Mouse (Mus musculus) forebrain, postnatal 0 days (tissue): Measurements from ENCODE around the gene Tdo2. TPM values are rescaled to one million over a fixed set of nuclear protein-coding genes. Genes with fewer than 3 reads are reported as not detected.
A peak's percentile ranks its signal among the peaks of the same experiment; 100 is the strongest.

Experiments
- ATAC-seq: fragments of 200-750 bp; cut with Nextera tagmentation; 2 replicates; pipeline ENCODE4 v1.8.0; 2017; ENCODE audit warnings: mild to moderate bottlenecking, moderate library complexity
- DNase-seq: peaks from one replicate; pipeline ENCODE4 v3.0.0-alpha.2; 2015
- H3K27ac ChIP-seq: fragments of 300-500 bp; sonication (generic); 2 replicates; pipeline ENCODE4 v1.5.1; 2014; ENCODE audit warnings: low read depth, mild to moderate bottlenecking, antibody characterized with exemption, low read length, moderate library complexity, mixed read lengths
- H3K27me3 ChIP-seq: fragments of 300-500 bp; sonication (generic); 2 replicates; pipeline ENCODE4 v1.6.1; 2014; ENCODE audit warnings: mild to moderate bottlenecking, low read length, mixed read lengths; ENCODE audit not compliant: insufficient read depth
- H3K36me3 ChIP-seq: fragments of 300-500 bp; sonication (generic); 2 replicates; pipeline ENCODE4 v1.6.1; 2014; ENCODE audit warnings: mild to moderate bottlenecking, moderate library complexity; ENCODE audit not compliant: insufficient read depth
- H3K4me1 ChIP-seq: fragments of 300-500 bp; sonication (generic); 2 replicates; pipeline ENCODE4 v1.6.1; 2014; ENCODE audit warnings: antibody characterized with exemption; ENCODE audit not compliant: insufficient read depth
- H3K4me2 ChIP-seq: fragments of 300-500 bp; sonication (generic); 2 replicates; pipeline ENCODE4 v1.6.1; 2014; ENCODE audit warnings: low read depth, mild to moderate bottlenecking, moderate library complexity
- H3K4me3 ChIP-seq: fragments of 300-500 bp; sonication (generic); 2 replicates; pipeline ENCODE4 v1.5.1; 2014; ENCODE audit warnings: low read depth, low read length, mixed read lengths
- H3K9ac ChIP-seq: fragments of 300-500 bp; sonication (generic); 2 replicates; pipeline ENCODE4 v1.6.1; 2014; ENCODE audit warnings: mild to moderate bottlenecking
- H3K9me3 ChIP-seq: fragments of 300-500 bp; sonication (generic); 2 replicates; pipeline ENCODE4 v1.6.1; 2016; ENCODE audit warnings: low read length
- CTCF ChIP-seq: sonication (generic); IDR thresholded peaks from 2 replicates; pipeline ENCODE4 v1.5.1; 2016; ENCODE audit warnings: antibody characterized with exemption, control low read depth, low read depth
- WGBS: fragments of 180-500 bp; shearing (Covaris S2); extraction: QIAGEN DNeasy Blood & Tissue Kit; methylation state at CpG from one replicate; pipeline ENCODE4 v1.1.7; 2014; 5-methylcytosine and 5-hydroxymethylcytosine counted together
- polyA plus RNA-seq: library from polyadenylated mRNA; unstranded; fragments of >200 nt; fragmentation: Nextera tagmentation; extraction: Ambion mirVana; gene quantifications from 2 replicates; pipeline ENCODE4 v1.2.1, GENCODE M21; 2015
- total RNA-seq: library from RNA; depleted of rRNA; stranded (reverse); fragments of >200 nt; gene quantifications from 2 replicates; pipeline ENCODE4 v1.2.3, GENCODE M21; 2014

The Tdo2 gene
- total and polyA plus RNA-seq, 2 experiments from 2014 or later: 0.14 to 1.6 TPM

- TF ChIP-seq CTCF: no peak
- H3K4me1 ChIP-seq: no peaks in the 10 kb centered on the region
- H3K4me3 ChIP-seq: no peak overlapping the region
- no peak overlapping the region for H3K4me2 ChIP-seq
- H3K9me3 ChIP-seq: no peaks in the 10 kb centered on the region
- no peaks in the 10 kb centered on the region for H3K27me3 ChIP-seq
- ATAC-seq (no peak), DNase-seq (no peak)
- 92% methylated on average over 5 of the region's 5 CpGs for WGBS
- no peak overlapping the region for H3K27ac ChIP-seq
- H3K36me3 ChIP-seq: no peaks in the 10 kb centered on the region
- H3K9ac ChIP-seq: no peak overlapping the region
These were observed 5.6 kb upstream of the Tdo2 start for GRCm38 (mm10) chr3:81981576-81981975.

DNA sequence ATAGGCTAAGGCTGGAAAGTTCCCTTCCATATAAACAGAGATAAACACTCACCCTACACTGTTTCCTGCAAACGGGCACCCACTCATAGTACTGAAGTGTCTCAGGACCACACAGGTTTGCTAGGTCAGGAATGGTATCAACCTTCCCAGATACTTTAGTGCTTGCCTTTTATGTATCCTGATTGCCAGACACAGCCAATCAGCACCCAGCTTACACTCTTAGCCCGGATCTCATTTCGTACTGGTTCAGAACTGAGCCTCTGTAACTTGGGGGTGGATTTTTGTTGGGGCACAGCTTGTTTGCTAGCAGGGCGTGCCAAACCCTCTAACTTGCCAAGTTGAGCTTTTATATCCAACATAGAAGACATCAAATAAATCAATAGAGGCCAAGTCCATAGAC is 395 bp downstream of the Tdo2 start:
- TF ChIP-seq CTCF: no peak

GRCm38 (mm10) chr3:81964596-81964995 is 11.4 kb downstream of the Tdo2 start:
- WGBS: 56% methylated on average over 3 of the region's 3 CpGs
- ATAC-seq: no peak
- no peak for TF ChIP-seq CTCF

More for the DNA sequence above, 395 bp downstream of the Tdo2 start:
- Histone ChIP-seq H3K4me1 (no peaks in the 10 kb centered on the region), H3K27me3 (no peaks in the 10 kb centered on the region), H3K36me3 (no peaks in the 10 kb centered on the region), H3K4me2 (no peak overlapping the region), H3K4me3 (no peak overlapping the region), H3K27ac (no peak overlapping the region), H3K9me3 (no peaks in the 10 kb centered on the region), H3K9ac (no peak overlapping the region)
- DNase-seq: no peak
- WGBS: 57% methylated on average over 4 of the region's 4 CpGs
- no peak for ATAC-seq

DNA sequence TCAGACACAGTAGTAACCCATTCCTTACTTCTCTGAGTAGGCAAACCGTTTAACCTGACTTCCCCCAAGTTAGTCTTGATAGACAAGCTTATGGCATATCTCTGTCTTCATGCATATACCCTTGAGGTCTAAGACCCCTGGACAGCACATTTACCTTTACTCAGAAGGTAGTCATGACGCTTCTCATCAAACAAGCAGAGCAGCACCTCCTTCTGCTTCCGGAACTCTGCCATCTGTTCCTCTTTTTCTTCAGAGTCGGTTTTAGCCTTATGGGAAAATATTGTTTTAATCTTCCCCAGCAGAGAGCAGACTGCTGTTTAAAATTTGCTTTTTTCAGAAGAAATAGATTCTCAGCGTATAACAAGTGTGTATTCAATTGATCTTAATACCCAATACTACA is 12.2 kb downstream of the Tdo2 start:
- H3K27ac ChIP-seq: no peak overlapping the region
- no peaks in the 10 kb centered on the region for H3K27me3 ChIP-seq
- no peak overlapping the region for H3K4me2 ChIP-seq
- no peak overlapping the region for H3K9ac ChIP-seq
- no peaks in the 10 kb centered on the region for H3K9me3 ChIP-seq
- no peaks in the 10 kb centered on the region for H3K36me3 ChIP-seq
- DNase-seq: peak; percentile 46
- WGBS: 65% methylated on average over 5 of the region's 5 CpGs
- TF ChIP-seq CTCF: no peak
- 0 out of 2 replicates have a peak, but pooled peaks have one; percentile 10 for ATAC-seq
- no peak overlapping the region for H3K4me3 ChIP-seq
- no peaks in the 10 kb centered on the region for H3K4me1 ChIP-seq

More at GRCm38 (mm10) chr3:81964596-81964995, 11.4 kb downstream of the Tdo2 start:
- H3K9ac ChIP-seq: no peak overlapping the region
- H3K27ac ChIP-seq: no peak overlapping the region
- no peak overlapping the region for H3K4me2 ChIP-seq
- no peaks in the 10 kb centered on the region for H3K27me3 ChIP-seq
- H3K4me3 ChIP-seq: no peak overlapping the region
- no peaks in the 10 kb centered on the region for H3K4me1 ChIP-seq
- no peak for DNase-seq
- H3K36me3 ChIP-seq: no peaks in the 10 kb centered on the region
- no peaks in the 10 kb centered on the region for H3K9me3 ChIP-seq

DNA sequence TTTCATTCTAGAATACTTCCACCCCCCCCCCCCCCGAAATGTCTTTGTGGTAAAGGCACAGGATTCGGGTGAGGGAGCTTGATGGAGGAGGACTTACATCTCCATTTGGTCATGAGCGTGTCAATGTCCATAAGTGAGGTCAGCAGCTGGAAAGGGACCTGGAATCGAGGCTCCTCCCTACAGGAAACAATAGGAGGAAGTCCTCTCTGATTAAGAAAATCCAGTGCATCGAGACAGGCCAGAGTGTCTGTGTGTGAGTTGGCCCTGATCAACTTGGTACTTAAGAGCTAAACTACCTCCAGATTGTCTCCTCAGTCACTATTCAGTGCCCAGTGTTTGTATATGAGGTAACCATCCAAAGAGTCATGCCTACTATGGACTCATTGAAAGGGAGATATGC is 14.7 kb downstream of the Tdo2 start:
- H3K4me1 ChIP-seq: no peaks in the 10 kb centered on the region
- ATAC-seq (no peak), DNase-seq (no peak)
- H3K9me3 ChIP-seq: no peaks in the 10 kb centered on the region
- no peak for TF ChIP-seq CTCF
- no peaks in the 10 kb centered on the region for H3K36me3 ChIP-seq
- H3K9ac ChIP-seq: no peak overlapping the region
- H3K27me3 ChIP-seq: no peaks in the 10 kb centered on the region
- no peak overlapping the region for H3K4me3 ChIP-seq
- H3K4me2 ChIP-seq: no peak overlapping the region
- no peak overlapping the region for H3K27ac ChIP-seq
- WGBS: 88% methylated on average over 5 of the region's 5 CpGs

- DNase-seq (peak; percentile 44), ATAC-seq (peak; percentile 74)
- Histone ChIP-seq H3K9ac (no peak overlapping the region), H3K9me3 (no peaks in the 10 kb centered on the region), H3K27ac (0 out of 2 replicates have a peak overlapping the region, but pooled peaks have one; percentile 54), H3K36me3 (no peaks in the 10 kb centered on the region), H3K4me3 (no peak overlapping the region), H3K4me2 (no peak overlapping the region), H3K4me1 (no peaks in the 10 kb centered on the region), H3K27me3 (no peaks in the 10 kb centered on the region)
- no peak for TF ChIP-seq CTCF
- WGBS: 56% methylated on average over 5 of the region's 5 CpGs
These were observed 18.5 kb downstream of the Tdo2 start for GRCm38 (mm10) chr3:81957484-81957883.

DNA sequence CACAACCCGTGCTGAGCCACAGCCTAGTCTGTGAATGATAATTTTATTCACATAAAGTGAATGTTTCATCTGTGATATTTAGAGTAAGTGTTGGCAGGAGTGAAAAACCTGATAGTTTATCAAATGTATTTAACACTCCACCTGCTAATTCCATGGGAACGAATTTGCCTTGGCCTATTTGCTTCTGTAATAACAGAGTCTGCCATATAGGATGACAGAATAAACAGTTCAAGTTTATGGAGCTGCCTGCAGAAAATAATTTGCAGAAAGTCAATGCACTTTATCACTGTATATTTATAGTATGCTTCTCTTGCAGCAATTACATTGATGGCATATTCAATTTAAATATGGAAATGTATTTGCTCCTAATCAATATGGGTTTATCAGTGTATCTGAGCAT is 24.2 kb downstream of the Tdo2 start:
- Histone ChIP-seq H3K4me2 (no peak overlapping the region), H3K4me3 (no peak overlapping the region), H3K9me3 (no peaks in the 10 kb centered on the region), H3K27me3 (no peaks in the 10 kb centered on the region), H3K27ac (no peak overlapping the region), H3K4me1 (no peaks in the 10 kb centered on the region), H3K36me3 (no peaks in the 10 kb centered on the region), H3K9ac (no peak overlapping the region)
- TF ChIP-seq CTCF: no peak
- 59% methylated on average over 2 of the region's 2 CpGs for WGBS
- DNase-seq (no peak), ATAC-seq (peak; percentile 34; the same call in 1 of the 2 replicates)

DNA sequence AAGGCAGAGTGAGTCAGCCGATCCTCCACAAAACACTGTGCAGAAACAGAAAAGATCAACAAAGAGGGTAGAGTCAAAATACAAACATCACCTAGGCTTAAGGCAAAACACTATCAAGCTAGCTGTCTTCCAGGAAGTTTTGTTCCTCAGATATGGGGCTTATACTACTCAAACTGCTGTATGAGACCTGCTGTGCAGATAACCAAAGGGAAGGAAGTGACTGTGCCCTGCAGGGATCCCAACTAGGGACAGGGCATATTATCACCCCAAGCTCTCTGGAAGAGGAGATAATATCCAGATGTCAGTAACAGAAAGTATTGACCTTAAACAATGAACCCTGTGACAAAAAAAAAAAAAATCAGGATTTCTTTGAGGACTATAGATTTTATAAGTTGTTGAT is 27.0 kb downstream of the Tdo2 start:
- no peak overlapping the region for H3K9ac ChIP-seq
- no peak for TF ChIP-seq CTCF
- ATAC-seq (no peak), DNase-seq (no peak)
- no peaks in the 10 kb centered on the region for H3K4me1 ChIP-seq
- H3K4me3 ChIP-seq: no peak overlapping the region
- H3K36me3 ChIP-seq: no peaks in the 10 kb centered on the region
- no peaks in the 10 kb centered on the region for H3K27me3 ChIP-seq
- WGBS: 90% methylated on average over 1 of the region's 1 CpGs
- H3K9me3 ChIP-seq: no peaks in the 10 kb centered on the region
- H3K4me2 ChIP-seq: no peak overlapping the region
- no peak overlapping the region for H3K27ac ChIP-seq
